Mouse (Mus musculus) forebrain, embryonic 16.5 days (tissue): ENCODE measurements around the gene Lyrm4. TPM values are rescaled to one million over a fixed set of nuclear protein-coding genes. Genes with fewer than 3 reads are reported as not detected.

Experiments
- ATAC-seq: fragments of 200-750 bp; cut with Nextera tagmentation; 2 replicates; pipeline ENCODE4 v1.8.0; 2017; ENCODE audit warnings: mild to moderate bottlenecking, moderate library complexity
- H3K27ac ChIP-seq: fragments of 300-500 bp; sonication (generic); 2 replicates; pipeline ENCODE4 v1.5.1; 2014; ENCODE audit warnings: low read length, control low read depth
- H3K27me3 ChIP-seq: fragments of 300-500 bp; sonication (generic); replicated peaks from 2 replicates; pipeline ENCODE4 v1.6.1; 2014; ENCODE audit warnings: low read length; ENCODE audit not compliant: control insufficient read depth, insufficient read depth
- H3K36me3 ChIP-seq: fragments of 300-500 bp; sonication (generic); 2 replicates; pipeline ENCODE4 v1.6.1; 2014; ENCODE audit not compliant: control insufficient read depth, insufficient read depth
- H3K4me1 ChIP-seq: fragments of 300-500 bp; sonication (generic); replicated peaks from 2 replicates; pipeline ENCODE4 v1.6.1; 2014; ENCODE audit warnings: low read length; ENCODE audit not compliant: control insufficient read depth, insufficient read depth
- H3K4me2 ChIP-seq: fragments of 300-500 bp; sonication (generic); 2 replicates; pipeline ENCODE4 v1.6.1; 2014; ENCODE audit warnings: mild to moderate bottlenecking, low read length, control low read depth
- H3K4me3 ChIP-seq: fragments of 300-500 bp; sonication (generic); replicated peaks from 2 replicates; pipeline ENCODE4 v1.5.1; 2014; ENCODE audit warnings: mild to moderate bottlenecking, low read length, control low read depth
- H3K9ac ChIP-seq: fragments of 300-500 bp; sonication (generic); replicated peaks from 2 replicates; pipeline ENCODE4 v1.6.1; 2014; ENCODE audit warnings: low read depth, low read length, control low read depth
- H3K9me3 ChIP-seq: fragments of 300-500 bp; sonication (generic); 2 replicates; pipeline ENCODE4 v1.6.1; 2016; ENCODE audit warnings: low read length; ENCODE audit not compliant: control insufficient read depth
- WGBS: fragments of 180-500 bp; shearing (Covaris S2); extraction: QIAGEN DNeasy Blood & Tissue Kit; methylation state at CpG from one replicate; pipeline ENCODE4 v1.1.7; 2014; 5-methylcytosine and 5-hydroxymethylcytosine counted together
- polyA plus RNA-seq: library from polyadenylated mRNA; unstranded; fragments of >200 nt; fragmentation: Nextera tagmentation; extraction: Ambion mirVana; gene quantifications from 2 replicates; pipeline ENCODE4 v1.2.1, GENCODE M21; 2015

The Lyrm4 gene
- polyA plus RNA-seq, 1 experiment from 2014 or later, result 37.1 TPM

DNA sequence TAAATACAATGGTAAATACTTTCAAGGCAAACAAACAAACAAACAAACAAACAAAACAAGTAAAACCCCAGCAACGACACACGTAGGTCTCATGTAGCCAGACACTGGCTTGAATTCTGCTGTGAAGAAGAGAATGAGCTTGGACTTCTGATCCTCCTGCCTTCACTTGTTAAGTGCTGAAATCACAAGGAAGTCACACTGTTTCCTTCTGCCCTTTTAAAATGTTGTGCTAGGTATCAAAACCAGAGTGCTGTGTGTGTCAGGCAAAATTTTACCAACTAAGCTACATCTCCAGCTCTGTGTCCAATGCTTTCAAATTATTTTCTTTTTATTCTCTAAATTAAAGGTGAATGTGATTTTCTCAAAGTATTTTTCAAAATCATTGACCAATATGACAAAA, 6.0 kb downstream of the Lyrm4 start:
- Histone ChIP-seq H3K4me2 (no peak overlapping the region), H3K36me3 (no peaks in the 10 kb centered on the region), H3K9ac (no peak overlapping the region), H3K27ac (no peak overlapping the region), H3K4me1 (peaks cover 6% of the 10 kb centered on the region; the same call in 1 of the 2 replicates), H3K27me3 (no peaks in the 10 kb centered on the region), H3K9me3 (no peaks in the 10 kb centered on the region), H3K4me3 (no peak overlapping the region)
- no peak for ATAC-seq
- 88% methylated on average over 2 of the region's 2 CpGs for WGBS

DNA sequence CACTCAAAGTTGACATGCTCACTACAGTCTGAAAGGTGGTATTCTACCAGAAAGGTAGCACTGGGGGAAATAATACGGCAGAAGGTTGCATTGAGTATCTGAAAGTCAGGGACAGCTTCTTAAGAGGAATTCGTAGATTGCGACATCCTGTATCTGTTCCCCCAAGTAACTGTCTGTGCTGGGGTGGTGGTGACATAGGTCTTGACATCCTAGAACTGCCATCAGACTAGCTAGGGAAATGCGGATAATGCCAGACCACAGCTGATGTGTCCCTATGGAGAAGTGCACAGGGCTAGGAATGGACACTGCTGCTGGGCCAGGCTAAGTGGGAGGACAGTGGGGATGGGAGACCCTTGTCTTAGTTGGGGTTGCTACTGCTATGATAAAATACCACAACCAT, 8.8 kb downstream of the Lyrm4 start:
- Histone ChIP-seq H3K36me3 (no peaks in the 10 kb centered on the region), H3K27ac (no peak overlapping the region), H3K4me1 (no peaks in the 10 kb centered on the region), H3K27me3 (no peaks in the 10 kb centered on the region), H3K4me2 (no peak overlapping the region), H3K4me3 (no peak overlapping the region), H3K9ac (no peak overlapping the region), H3K9me3 (no peaks in the 10 kb centered on the region)
- ATAC-seq, result no peak
- 97% methylated on average over 4 of the region's 4 CpGs for WGBS

- Histone ChIP-seq H3K9ac (no peak overlapping the region), H3K4me3 (no peak overlapping the region), H3K27ac (no peak overlapping the region), H3K4me2 (no peak overlapping the region), H3K27me3 (no peaks in the 10 kb centered on the region), H3K4me1 (no peaks in the 10 kb centered on the region), H3K9me3 (no peaks in the 10 kb centered on the region), H3K36me3 (no peaks in the 10 kb centered on the region)
- no peak for ATAC-seq
- 78% methylated on average over 6 of the region's 6 CpGs for WGBS
Measured at GRCm38 (mm10) chr13:36105591-36105990, 11.7 kb downstream of the Lyrm4 start.

GRCm38 (mm10) chr13:36096684-36097383, 20.5 kb downstream of the Lyrm4 start:
- no peak overlapping the region for H3K27ac ChIP-seq
- H3K4me3 ChIP-seq, result no peak overlapping the region
- H3K4me1 ChIP-seq, result no peaks in the 10 kb centered on the region
- H3K9ac ChIP-seq, result no peak overlapping the region
- H3K27me3 ChIP-seq, result no peaks in the 10 kb centered on the region
- peaks cover 2% of the 10 kb centered on the region; the same call in 1 of the 2 replicates for H3K36me3 ChIP-seq
- H3K4me2 ChIP-seq, result no peak overlapping the region
- H3K9me3 ChIP-seq, result no peaks in the 10 kb centered on the region
- no peak for ATAC-seq
- 85% methylated on average over 5 of the region's 5 CpGs for WGBS

DNA sequence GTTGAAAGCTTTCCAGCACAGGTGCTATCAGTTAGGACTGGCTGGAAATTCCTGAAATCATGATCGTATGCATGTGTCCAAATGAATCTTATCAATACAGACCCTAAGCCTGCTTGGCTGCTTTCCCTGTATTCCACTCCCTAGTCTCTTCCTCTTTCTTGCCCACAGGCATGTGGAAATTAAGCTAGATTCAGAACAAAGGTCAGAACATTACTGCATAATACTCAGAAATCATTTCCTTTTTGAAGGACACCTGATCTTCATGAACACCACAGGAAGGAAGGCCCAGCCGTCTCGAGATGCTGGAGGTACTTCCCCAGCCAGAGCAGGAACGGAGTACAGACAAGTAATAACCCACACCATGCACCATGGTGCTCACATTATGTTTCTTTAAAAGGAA, 29.2 kb downstream of the Lyrm4 start:
- ATAC-seq, result no peak
- H3K4me2 ChIP-seq, result no peak overlapping the region
- no peak overlapping the region for H3K27ac ChIP-seq
- H3K4me3 ChIP-seq, result no peak overlapping the region
- H3K9me3 ChIP-seq, result no peaks in the 10 kb centered on the region
- H3K9ac ChIP-seq, result no peak overlapping the region
- 89% methylated on average over 4 of the region's 4 CpGs for WGBS
- no peaks in the 10 kb centered on the region for H3K27me3 ChIP-seq
- H3K4me1 ChIP-seq, result no peaks in the 10 kb centered on the region
- H3K36me3 ChIP-seq, result peaks cover 2% of the 10 kb centered on the region; the same call in 1 of the 2 replicates

GRCm38 (mm10) chr13:36087427-36087826, 29.9 kb downstream of the Lyrm4 start:
- Histone ChIP-seq H3K27me3 (no peaks in the 10 kb centered on the region), H3K9me3 (no peaks in the 10 kb centered on the region), H3K4me2 (no peak overlapping the region), H3K4me3 (no peak overlapping the region), H3K9ac (no peak overlapping the region), H3K4me1 (no peaks in the 10 kb centered on the region), H3K36me3 (peaks cover 2% of the 10 kb centered on the region; the same call in 1 of the 2 replicates), H3K27ac (no peak overlapping the region)
- 92% methylated on average over 2 of the region's 2 CpGs for WGBS
- no peak for ATAC-seq

DNA sequence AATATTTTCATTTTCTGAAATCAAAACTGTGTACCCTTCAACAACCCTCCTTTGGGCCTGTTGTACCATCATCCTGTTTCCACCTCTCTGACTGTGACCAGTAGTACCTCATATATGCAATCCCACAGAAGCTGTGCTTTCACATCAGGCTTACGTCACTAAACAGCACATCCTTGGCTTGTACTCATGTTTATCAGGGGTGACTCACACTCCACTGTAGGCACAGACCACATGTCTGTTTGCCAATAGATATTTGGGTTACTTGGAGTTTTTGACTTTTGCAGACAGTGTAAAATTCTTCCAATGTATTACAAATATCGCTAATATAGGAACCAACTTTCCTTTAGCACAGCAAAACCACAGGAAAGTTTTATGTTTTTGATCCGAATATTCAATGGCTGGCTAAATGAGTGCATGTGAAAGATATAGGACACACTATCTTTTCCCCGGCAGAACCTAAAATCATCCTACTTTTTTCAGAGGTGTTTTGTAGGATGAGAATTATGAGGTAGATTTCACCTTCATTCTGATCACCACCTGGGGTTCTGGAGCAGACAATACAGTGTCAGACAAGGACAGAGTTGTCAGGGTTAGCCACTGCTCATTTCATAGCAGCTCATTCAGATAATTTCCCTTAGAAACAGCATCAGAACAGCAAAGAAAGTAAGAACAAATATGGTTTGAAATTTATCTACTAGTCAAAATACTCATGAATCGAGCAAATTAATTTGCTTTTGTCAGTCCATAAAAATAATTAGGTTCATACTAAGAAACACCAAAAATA, 30.5 kb downstream of the Lyrm4 start:
- Histone ChIP-seq H3K4me3 (no peak overlapping the region), H3K36me3 (no peaks in the 10 kb centered on the region; the same call in 1 of the 2 replicates), H3K4me2 (no peak overlapping the region), H3K9me3 (no peaks in the 10 kb centered on the region), H3K9ac (no peak overlapping the region), H3K27me3 (no peaks in the 10 kb centered on the region), H3K27ac (no peak overlapping the region), H3K4me1 (no peaks in the 10 kb centered on the region)
- no peak for ATAC-seq
- 95% methylated on average over 5 of the region's 5 CpGs for WGBS

DNA sequence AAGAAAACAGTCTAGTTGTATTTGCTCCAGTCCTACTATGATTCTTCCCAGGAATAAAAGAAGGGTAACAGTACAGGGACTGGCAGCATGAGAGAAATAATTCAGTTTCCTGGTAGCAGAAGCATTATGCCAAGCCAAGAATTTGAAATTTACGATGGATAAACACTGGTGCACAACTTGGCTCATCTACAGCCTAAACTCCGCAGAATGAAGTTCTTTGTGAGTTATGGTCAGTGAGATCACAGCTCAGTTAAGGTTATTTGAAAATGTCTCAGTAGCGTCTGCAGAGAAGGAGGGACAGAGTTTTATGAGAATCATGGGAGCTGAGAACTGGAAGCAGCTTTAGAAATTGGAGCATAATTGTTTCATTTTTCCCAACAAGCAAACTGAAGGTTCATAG, 31.4 kb downstream of the Lyrm4 start:
- no peak overlapping the region for H3K4me2 ChIP-seq
- no peaks in the 10 kb centered on the region for H3K27me3 ChIP-seq
- 72% methylated on average over 3 of the region's 3 CpGs for WGBS
- H3K27ac ChIP-seq, result no peak overlapping the region
- H3K36me3 ChIP-seq, result no peaks in the 10 kb centered on the region
- H3K4me1 ChIP-seq, result no peaks in the 10 kb centered on the region
- no peak overlapping the region for H3K9ac ChIP-seq
- H3K4me3 ChIP-seq, result no peak overlapping the region
- ATAC-seq, result no peak
- no peaks in the 10 kb centered on the region for H3K9me3 ChIP-seq

GRCm38 (mm10) chr13:36084701-36085100, 32.6 kb downstream of the Lyrm4 start:
- 92% methylated on average over 3 of the region's 3 CpGs for WGBS
- H3K4me1 ChIP-seq, result no peaks in the 10 kb centered on the region
- H3K4me3 ChIP-seq, result no peak overlapping the region
- no peak for ATAC-seq
- H3K4me2 ChIP-seq, result no peak overlapping the region
- no peaks in the 10 kb centered on the region for H3K27me3 ChIP-seq
- H3K27ac ChIP-seq, result no peak overlapping the region
- no peaks in the 10 kb centered on the region for H3K9me3 ChIP-seq
- no peak overlapping the region for H3K9ac ChIP-seq
- H3K36me3 ChIP-seq, result no peaks in the 10 kb centered on the region
